Mouse (Mus musculus): ENCODE measurements around the gene Fut2. TPM values are rescaled to one million over a fixed set of nuclear protein-coding genes. Genes with fewer than 3 reads are reported as not detected.

Fut2 gene
- polyA plus RNA-seq, 1 experiment from 2014 or later: 0.86 TPM

DNA sequence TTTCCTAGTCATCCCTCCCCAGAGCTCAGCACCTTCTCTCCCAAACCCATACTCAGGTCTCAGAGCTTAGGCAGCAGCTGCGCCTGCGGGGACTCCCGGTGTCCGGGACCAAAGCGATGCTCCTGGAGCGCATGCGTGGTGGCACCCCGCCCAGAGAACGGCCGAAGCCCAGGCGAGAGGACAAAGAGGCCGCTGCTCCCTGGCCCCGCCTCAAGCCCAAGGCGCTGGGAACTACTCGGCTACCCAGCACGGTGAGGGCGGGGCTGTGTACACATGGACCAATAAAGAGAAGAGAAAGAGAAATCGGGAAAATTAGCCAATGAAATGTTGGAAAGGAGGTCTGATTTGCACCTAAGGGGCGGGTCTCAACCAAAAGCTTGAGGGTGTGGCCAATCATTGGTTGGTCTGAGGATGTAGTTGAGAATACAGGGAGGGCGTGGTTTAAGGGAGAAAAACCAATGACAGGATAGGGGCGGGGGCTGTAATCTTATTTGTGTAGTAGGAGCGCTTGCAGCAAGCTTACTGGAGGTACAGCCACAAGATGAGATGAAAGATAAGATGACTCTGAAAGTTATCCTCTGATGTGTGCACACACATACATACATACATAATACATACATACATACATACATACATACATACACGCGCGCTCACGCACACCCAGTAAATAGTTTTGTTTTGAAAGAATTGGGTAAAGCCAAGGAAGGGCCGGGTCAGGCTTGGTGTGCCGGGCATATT lies 22.6 kb downstream of the Fut2 start:
- Histone ChIP-seq H3K4me2 (peak overlapping the region; percentile 75), H3K9ac (peak overlapping the region; percentile 88), H3K9me3 (no peaks in the 10 kb centered on the region), H3K4me3 (peak overlapping the region; percentile 54), H3K36me3 (no peaks in the 10 kb centered on the region), H3K4me1 (peaks cover 54% of the 10 kb centered on the region), H3K27ac (replicated peaks) (peak overlapping the region; percentile 82), H3K27me3 (replicated peaks) (no peaks in the 10 kb centered on the region; the same call in 1 of the 2 replicates)
- peak; percentile 81 for ATAC-seq (ENCODE audit: extremely low read depth, insufficient number of reproducible peaks, low FRiP score, low TSS enrichment)
- 7% methylated on average over 28 of the region's 28 CpGs for WGBS

DNA sequence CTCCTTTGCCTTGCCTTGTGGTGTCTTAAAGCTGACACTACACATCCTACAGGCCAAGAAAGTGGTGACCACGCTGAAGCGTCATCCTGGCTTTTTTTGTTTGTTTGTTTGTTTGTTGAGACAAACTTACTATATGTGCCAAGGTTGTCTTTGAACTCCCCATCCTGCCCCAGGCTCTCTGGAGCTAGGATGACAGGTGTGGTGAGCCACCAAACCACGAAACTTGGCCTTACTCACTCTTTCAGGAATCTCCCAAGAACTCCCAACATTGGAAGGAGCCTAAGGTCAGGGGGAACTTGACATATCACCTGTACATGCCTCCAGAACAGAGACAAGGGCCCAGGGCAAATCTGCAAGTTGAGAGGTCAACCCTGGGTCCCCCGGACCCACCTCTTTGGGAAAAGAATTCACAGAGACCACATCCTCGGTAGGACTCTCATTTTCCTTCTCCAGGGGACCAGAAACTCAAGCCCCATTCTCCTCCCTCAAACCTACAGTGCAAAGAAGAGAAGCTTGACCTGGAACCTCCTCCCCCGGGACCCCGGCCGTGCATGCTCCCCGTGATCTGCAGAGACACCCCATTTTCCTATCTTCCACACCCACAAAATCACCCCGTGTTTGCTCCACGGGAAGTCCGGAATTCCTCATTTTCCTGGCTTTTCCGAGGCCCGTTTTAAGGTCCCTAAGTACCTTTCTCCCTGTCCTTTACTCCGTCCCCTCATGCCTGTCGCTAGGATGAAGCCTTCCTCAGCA lies 23.5 kb downstream of the Fut2 start:
- no peaks in the 10 kb centered on the region; the same call in 1 of the 2 replicates for H3K27me3 ChIP-seq (replicated peaks)
- peaks cover 62% of the 10 kb centered on the region for H3K4me1 ChIP-seq
- 40% methylated on average over 16 of the region's 16 CpGs for WGBS
- peak overlapping the region; percentile 75 for H3K4me2 ChIP-seq
- peak overlapping the region; percentile 54 for H3K4me3 ChIP-seq
- no peaks in the 10 kb centered on the region for H3K9me3 ChIP-seq
- no peaks in the 10 kb centered on the region; the same call in 1 of the 2 replicates for H3K36me3 ChIP-seq
- peak overlapping the region; percentile 88 for H3K9ac ChIP-seq
- peak overlapping the region; percentile 82 for H3K27ac ChIP-seq (replicated peaks)
- no peak for ATAC-seq (ENCODE audit: extremely low read depth, insufficient number of reproducible peaks, low FRiP score, low TSS enrichment)

DNA sequence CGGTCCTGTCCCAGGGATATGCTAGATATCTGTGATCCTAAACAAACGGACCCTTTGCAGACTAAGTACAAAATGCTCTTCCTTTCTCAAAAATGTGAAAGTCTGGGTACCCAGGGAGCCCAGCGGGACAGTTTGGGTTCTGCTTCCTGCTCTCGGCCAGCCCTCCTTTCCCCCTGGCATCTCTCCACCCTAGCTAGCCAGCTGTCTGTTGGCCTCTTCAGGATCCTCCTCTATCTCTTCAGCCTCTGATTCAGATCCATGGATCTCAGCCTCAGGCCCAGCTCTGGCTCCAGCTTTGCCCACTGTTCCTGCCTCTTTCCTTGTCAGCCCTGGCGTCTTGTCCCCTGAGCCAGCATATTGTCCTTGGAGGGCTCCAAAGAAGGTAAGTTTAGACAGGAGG lies 24.1 kb downstream of the Fut2 start:
- Histone ChIP-seq H3K36me3 (peaks cover 5% of the 10 kb centered on the region), H3K27me3 (replicated peaks) (no peaks in the 10 kb centered on the region; the same call in 1 of the 2 replicates), H3K9me3 (no peaks in the 10 kb centered on the region), H3K27ac (replicated peaks) (peak overlapping the region; percentile 24), H3K4me1 (peaks cover 63% of the 10 kb centered on the region), H3K4me2 (peak overlapping the region; percentile 75), H3K4me3 (0 out of 2 replicates have a peak overlapping the region, but pooled peaks have one; percentile 12), H3K9ac (peak overlapping the region; percentile 55)
- no peak for ATAC-seq (ENCODE audit: extremely low read depth, insufficient number of reproducible peaks, low FRiP score, low TSS enrichment)
- 60% methylated on average over 5 of the region's 5 CpGs for WGBS

- peak overlapping the region; percentile 12; the same call in 1 of the 2 replicates for H3K4me3 ChIP-seq
- peaks cover 10% of the 10 kb centered on the region for H3K36me3 ChIP-seq
- peaks cover 67% of the 10 kb centered on the region for H3K4me1 ChIP-seq
- no peaks in the 10 kb centered on the region; the same call in 1 of the 2 replicates for H3K27me3 ChIP-seq (replicated peaks)
- ATAC-seq (ENCODE audit: extremely low read depth, insufficient number of reproducible peaks, low FRiP score, low TSS enrichment): no peak
- 47% methylated on average over 16 of the region's 17 CpGs for WGBS
- peak overlapping the region; percentile 55 for H3K9ac ChIP-seq
- H3K9me3 ChIP-seq: no peaks in the 10 kb centered on the region
- peak overlapping the region; percentile 24 for H3K27ac ChIP-seq (replicated peaks)
- peak overlapping the region; percentile 75 for H3K4me2 ChIP-seq
Observed at GRCm38 (mm10) chr7:45641391-45642040, 24.7 kb downstream of the Fut2 start.

- H3K9me3 ChIP-seq: no peaks in the 10 kb centered on the region
- ATAC-seq (ENCODE audit: extremely low read depth, insufficient number of reproducible peaks, low FRiP score, low TSS enrichment): no peak
- H3K4me3 ChIP-seq: no peak overlapping the region
- H3K4me1 ChIP-seq: peaks cover 73% of the 10 kb centered on the region
- peak overlapping the region; percentile 22; the same call in 1 of the 2 replicates for H3K27ac ChIP-seq (replicated peaks)
- no peak overlapping the region for H3K4me2 ChIP-seq
- peaks cover 15% of the 10 kb centered on the region for H3K36me3 ChIP-seq
- WGBS: 72% methylated on average over 19 of the region's 19 CpGs
- no peaks in the 10 kb centered on the region; the same call in 1 of the 2 replicates for H3K27me3 ChIP-seq (replicated peaks)
- 0 out of 2 replicates have a peak overlapping the region, but pooled peaks have one; percentile 17 for H3K9ac ChIP-seq
Observed at GRCm38 (mm10) chr7:45640191-45640957, 25.8 kb downstream of the Fut2 start.

GRCm38 (mm10) chr7:45639561-45640027 lies 26.6 kb downstream of the Fut2 start, which contains the start of gene Mamstr:
TSS of gene Mamstr (plus strand) at chr7:45639977.
- H3K4me3 ChIP-seq: no peak within 1 kb of the TSS
- 29% methylated on average over 19 of the region's 19 CpGs for WGBS
- peak within 1 kb of the TSS; percentile 47; the same call in 1 of the 2 replicates for H3K9ac ChIP-seq
- H3K4me2 ChIP-seq: peak within 1 kb of the TSS; percentile 66
- H3K36me3 ChIP-seq: peaks cover 15% of the 10 kb centered on the region
- peaks cover 74% of the 10 kb centered on the region for H3K4me1 ChIP-seq
- ATAC-seq (ENCODE audit: extremely low read depth, insufficient number of reproducible peaks, low FRiP score, low TSS enrichment): no peak
- H3K27me3 ChIP-seq (replicated peaks): no peaks in the 10 kb centered on the region; the same call in 1 of the 2 replicates
- peak within 1 kb of the TSS; percentile 22; the same call in 1 of the 2 replicates for H3K27ac ChIP-seq (replicated peaks)
- no peaks in the 10 kb centered on the region for H3K9me3 ChIP-seq

DNA sequence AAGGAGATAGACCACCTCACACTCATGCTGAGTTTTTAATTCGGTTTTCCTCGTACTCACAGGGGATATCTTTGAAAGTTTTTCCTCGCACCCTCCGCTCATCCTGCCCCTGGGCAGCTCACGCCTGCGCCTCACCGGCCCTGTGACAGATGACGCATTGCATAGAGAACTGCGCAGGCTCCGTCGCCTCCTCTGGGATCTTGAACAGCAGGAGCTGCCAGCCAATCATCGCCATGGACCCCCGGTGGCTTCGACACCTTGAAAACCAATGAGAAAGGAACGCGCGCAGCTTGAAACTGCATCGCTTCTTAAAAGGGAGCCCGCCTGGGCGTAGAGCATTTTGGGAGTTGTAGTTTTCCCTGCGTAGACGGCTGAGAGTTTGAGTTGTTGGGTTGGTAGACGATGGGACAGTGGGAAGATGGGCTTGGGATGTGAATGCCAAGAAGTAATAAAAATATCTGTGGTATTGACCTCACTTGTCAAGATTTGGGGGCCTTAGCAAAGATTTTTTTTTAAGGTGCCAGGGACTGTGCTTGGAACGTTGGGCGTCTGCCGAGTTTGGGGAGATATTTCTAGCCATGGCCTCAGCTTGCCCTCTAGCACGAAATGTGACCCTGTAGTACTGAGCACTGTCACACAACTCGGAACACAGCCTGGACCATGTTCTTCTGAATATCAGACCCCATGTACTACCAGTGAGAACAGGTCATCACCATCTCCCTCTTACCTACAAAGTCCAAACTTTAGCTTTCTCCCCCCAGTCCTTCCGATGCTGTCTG lies 27.4 kb downstream of the Fut2 start:
- no peak overlapping the region for H3K27ac ChIP-seq (replicated peaks)
- peak overlapping the region; percentile 39 for H3K4me3 ChIP-seq
- H3K36me3 ChIP-seq: peaks cover 16% of the 10 kb centered on the region
- 28% methylated on average over 29 of the region's 29 CpGs for WGBS
- peaks cover 67% of the 10 kb centered on the region for H3K4me1 ChIP-seq
- ATAC-seq (ENCODE audit: extremely low read depth, insufficient number of reproducible peaks, low FRiP score, low TSS enrichment): peak; percentile 53; the same call in 1 of the 2 replicates
- H3K9ac ChIP-seq: peak overlapping the region; percentile 57; the same call in 1 of the 2 replicates
- H3K9me3 ChIP-seq: no peaks in the 10 kb centered on the region
- H3K27me3 ChIP-seq (replicated peaks): no peaks in the 10 kb centered on the region
- peak overlapping the region; percentile 66 for H3K4me2 ChIP-seq

- Histone ChIP-seq H3K9ac (no peak overlapping the region), H3K4me1 (peaks cover 73% of the 10 kb centered on the region), H3K36me3 (peaks cover 18% of the 10 kb centered on the region), H3K4me2 (no peak overlapping the region), H3K27me3 (replicated peaks) (no peaks in the 10 kb centered on the region; the same call in 1 of the 2 replicates), H3K27ac (replicated peaks) (no peak overlapping the region), H3K9me3 (no peaks in the 10 kb centered on the region), H3K4me3 (no peak overlapping the region)
- WGBS: 87% methylated on average over 6 of the region's 6 CpGs
- no peak for ATAC-seq (ENCODE audit: extremely low read depth, insufficient number of reproducible peaks, low FRiP score, low TSS enrichment)
Observed at GRCm38 (mm10) chr7:45637710-45638109, 28.5 kb downstream of the Fut2 start.

- Histone ChIP-seq H3K4me2 (peak overlapping the region; percentile 24; the same call in 1 of the 2 replicates), H3K4me1 (peaks cover 64% of the 10 kb centered on the region), H3K36me3 (peaks cover 18% of the 10 kb centered on the region), H3K27ac (replicated peaks) (peak overlapping the region; percentile 80), H3K9ac (no peak overlapping the region), H3K9me3 (no peaks in the 10 kb centered on the region), H3K27me3 (replicated peaks) (peaks cover 13% of the 10 kb centered on the region), H3K4me3 (no peak overlapping the region)
- WGBS: 62% methylated on average over 15 of the region's 15 CpGs
- ATAC-seq (ENCODE audit: extremely low read depth, insufficient number of reproducible peaks, low FRiP score, low TSS enrichment): no peak
Observed at GRCm38 (mm10) chr7:45635711-45636688, 30.2 kb downstream of the Fut2 start.
